Mouse (Mus musculus) bone marrow macrophage, adult 2 months (primary cell): ENCODE data around the gene Ccdc86. TPM values are rescaled to one million over a fixed set of nuclear protein-coding genes. Genes with fewer than 3 reads are reported as not detected.

Experiments used
- H3K27ac ChIP-seq: 2 replicates; pipeline ENCODE4 v1.5.1; 2012; ENCODE audit warnings: low read depth, low read length; ENCODE audit not compliant: insufficient read depth
- H3K4me1 ChIP-seq: 2 replicates; pipeline ENCODE4 v1.6.1; 2012; ENCODE audit warnings: low read length; ENCODE audit not compliant: control insufficient read depth, insufficient read depth
- H3K4me3 ChIP-seq: 2 replicates; pipeline ENCODE4 v1.5.1; 2012; ENCODE audit warnings: mild to moderate bottlenecking, low read length, moderate library complexity; ENCODE audit not compliant: insufficient read depth
- CTCF ChIP-seq: IDR thresholded peaks from 2 replicates; pipeline ENCODE4 v1.5.1; 2012; ENCODE audit warnings: low read depth, mild to moderate bottlenecking, low read length, moderate library complexity
- POLR2A ChIP-seq: IDR thresholded peaks from 2 replicates; pipeline ENCODE4 v1.6.1; 2012; ENCODE audit warnings: mild to moderate bottlenecking, low read depth, low read length, borderline replicate concordance
- polyA plus RNA-seq: library from polyadenylated mRNA; stranded (reverse); fragments of >200 nt; gene quantifications from 2 replicates; pipeline ENCODE4 v1.2.4, GENCODE M21; 2012; ENCODE audit not compliant: missing spikeins, insufficient read depth, insufficient read length

Gene Ccdc86
- polyA plus RNA-seq, 1 experiment, result 11.1 TPM

GRCm38 (mm10) chr19:10935029-10935428 lies 14.0 kb downstream of the Ccdc86 start:
- TF ChIP-seq POLR2A (no peak), CTCF (no peak)
- peaks cover 6% of the 10 kb centered on the region for H3K4me1 ChIP-seq
- no peak overlapping the region for H3K27ac ChIP-seq
- H3K4me3 ChIP-seq, result no peak overlapping the region

GRCm38 (mm10) chr19:10930641-10931040 lies 18.4 kb downstream of the Ccdc86 start:
- TF ChIP-seq CTCF, result no peak
- TF ChIP-seq POLR2A, result no peak
- Histone ChIP-seq H3K4me3 (no peak overlapping the region), H3K27ac (no peak overlapping the region), H3K4me1 (peaks cover 6% of the 10 kb centered on the region)

GRCm38 (mm10) chr19:10926666-10927065 lies 22.4 kb downstream of the Ccdc86 start:
- TF ChIP-seq CTCF (no peak), POLR2A (no peak)
- Histone ChIP-seq H3K4me1 (peaks cover 6% of the 10 kb centered on the region), H3K27ac (no peak overlapping the region), H3K4me3 (no peak overlapping the region)

DNA sequence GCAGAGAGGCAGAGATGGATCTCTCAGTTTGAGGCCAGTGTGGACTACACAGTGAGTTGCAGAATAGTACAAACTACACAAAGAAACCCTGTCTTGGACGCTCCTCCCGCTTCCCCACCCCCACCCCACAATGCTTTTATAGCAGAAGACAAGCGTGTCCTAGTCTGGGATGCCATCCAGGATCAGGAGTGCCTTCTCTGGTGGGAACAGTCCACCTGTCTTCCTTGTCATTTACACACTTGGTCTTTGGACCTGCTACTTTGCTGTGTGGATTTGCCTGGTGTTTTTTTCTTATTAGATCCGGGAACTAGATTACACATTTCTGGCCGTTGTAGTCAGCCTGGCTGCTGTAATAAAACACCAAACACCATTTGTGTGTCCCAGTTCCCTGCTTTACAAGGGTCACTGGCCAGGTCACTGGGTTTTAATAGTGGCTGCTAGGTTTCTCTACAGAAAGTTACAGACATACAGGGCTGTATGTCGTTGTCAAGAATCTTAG lies 22.9 kb downstream of the Ccdc86 start:
- TF ChIP-seq CTCF (no peak), POLR2A (no peak)
- Histone ChIP-seq H3K4me1 (peaks cover 8% of the 10 kb centered on the region), H3K27ac (no peak overlapping the region), H3K4me3 (no peak overlapping the region)

DNA sequence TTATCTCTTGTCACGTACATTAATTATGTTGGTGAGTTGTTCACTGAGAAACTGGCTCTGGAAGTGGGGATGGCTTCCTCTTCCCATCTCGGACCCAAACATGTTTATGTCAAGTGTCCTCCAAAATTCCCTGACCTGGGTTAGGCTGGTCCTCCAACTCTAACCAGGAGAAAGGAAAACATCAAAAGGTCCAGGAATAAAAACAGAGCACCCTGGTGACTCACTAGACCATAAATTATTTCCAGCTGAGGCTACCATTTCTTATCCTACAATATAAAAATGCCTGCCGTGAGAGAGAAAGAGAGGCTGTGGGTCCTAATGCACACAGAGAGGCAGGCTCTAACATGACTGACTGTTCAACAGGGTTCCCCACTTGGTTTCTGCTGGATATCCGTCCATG lies 24.8 kb downstream of the Ccdc86 start:
- no peak overlapping the region for H3K27ac ChIP-seq
- TF ChIP-seq POLR2A (no peak), CTCF (no peak)
- no peak overlapping the region for H3K4me3 ChIP-seq
- H3K4me1 ChIP-seq, result peaks cover 7% of the 10 kb centered on the region

DNA sequence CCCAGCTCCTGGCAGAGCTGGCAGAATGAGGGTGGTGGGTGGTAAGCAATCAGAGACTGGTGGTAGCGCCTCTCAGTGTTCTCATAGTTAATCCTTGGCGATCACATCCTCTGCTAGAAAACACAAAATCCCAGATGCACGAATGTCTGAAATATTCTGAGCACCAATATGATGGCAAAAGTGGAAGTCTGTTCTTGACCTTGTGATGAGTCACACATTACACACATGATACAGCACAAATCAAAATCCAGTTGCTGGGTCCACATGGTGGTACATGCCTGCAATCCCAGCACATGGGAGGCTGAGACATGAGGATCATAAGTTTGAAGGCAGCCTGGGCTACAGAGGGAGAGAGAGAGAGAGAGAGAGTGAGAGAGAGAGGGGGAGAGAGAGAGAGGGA lies 28.0 kb downstream of the Ccdc86 start:
- TF ChIP-seq CTCF (no peak), POLR2A (no peak)
- H3K4me3 ChIP-seq, result no peak overlapping the region
- H3K4me1 ChIP-seq, result peaks cover 7% of the 10 kb centered on the region
- H3K27ac ChIP-seq, result no peak overlapping the region

GRCm38 (mm10) chr19:10920532-10920931 lies 28.5 kb downstream of the Ccdc86 start, which contains the start of gene Zp1:
Gene Zp1, minus strand, starts transcription at chr19:10920632.
- Histone ChIP-seq H3K4me3 (no peak within 1 kb of the TSS), H3K27ac (no peak within 1 kb of the TSS), H3K4me1 (peaks cover 7% of the 10 kb centered on the region)
- TF ChIP-seq CTCF (no peak), POLR2A (no peak)

- Histone ChIP-seq H3K4me1 (peaks cover 19% of the 10 kb centered on the region), H3K4me3 (no peak overlapping the region), H3K27ac (no peak overlapping the region)
- no peak for TF ChIP-seq CTCF
- TF ChIP-seq POLR2A, result no peak
Measured at GRCm38 (mm10) chr19:10918321-10918991, 30.6 kb downstream of the Ccdc86 start.

GRCm38 (mm10) chr19:10916506-10916905 lies 32.6 kb downstream of the Ccdc86 start:
- Histone ChIP-seq H3K4me1 (peaks cover 19% of the 10 kb centered on the region), H3K27ac (no peak overlapping the region), H3K4me3 (no peak overlapping the region)
- TF ChIP-seq POLR2A, result no peak
- TF ChIP-seq CTCF, result no peak

- Histone ChIP-seq H3K4me3 (no peak overlapping the region), H3K4me1 (peaks cover 13% of the 10 kb centered on the region), H3K27ac (no peak overlapping the region)
- TF ChIP-seq POLR2A, result no peak
- TF ChIP-seq CTCF, result no peak
Measured at GRCm38 (mm10) chr19:10914870-10915269, 34.2 kb downstream of the Ccdc86 start.
